Mouse (Mus musculus) hindbrain, embryonic 14.5 days (tissue): ENCODE data around the gene Cpm. TPM values are rescaled to one million over a fixed set of nuclear protein-coding genes. Genes with fewer than 3 reads are reported as not detected.
"Not testable (repeated sequence)": the region's sequence is repeated elsewhere in the genome, so short reads cannot be mapped to it uniquely, and the experiment has no call there.

Experiments
- ATAC-seq: fragments of 200-750 bp; cut with Nextera tagmentation; 2 replicates; pipeline ENCODE4 v1.8.0; 2017; ENCODE audit warnings: moderate number of reproducible peaks, mild to moderate bottlenecking, moderate TSS enrichment, moderate library complexity; ENCODE audit not compliant: low FRiP score
- DNase-seq: peaks from one replicate; pipeline ENCODE4 v3.0.0-alpha.2; 2015; ENCODE audit warnings: low spot score
- H3K27ac ChIP-seq: fragments of 300-500 bp; sonication (generic); 2 replicates; pipeline ENCODE4 v1.5.1; 2014; ENCODE audit warnings: mild to moderate bottlenecking, moderate library complexity
- H3K27me3 ChIP-seq: fragments of 300-500 bp; sonication (generic); 2 replicates; pipeline ENCODE4 v1.6.1; 2014; ENCODE audit warnings: mild to moderate bottlenecking, low read length, mixed read lengths; ENCODE audit not compliant: control insufficient read depth, insufficient read depth
- H3K36me3 ChIP-seq: fragments of 300-500 bp; sonication (generic); replicated peaks from 2 replicates; pipeline ENCODE4 v1.6.1; 2014; ENCODE audit not compliant: control insufficient read depth, insufficient read depth
- H3K4me1 ChIP-seq: fragments of 300-500 bp; sonication (generic); replicated peaks from 2 replicates; pipeline ENCODE4 v1.6.1; 2014; ENCODE audit warnings: antibody characterized with exemption, low read length, mixed read lengths; ENCODE audit not compliant: control insufficient read depth, insufficient read depth
- H3K4me2 ChIP-seq: fragments of 300-500 bp; sonication (generic); replicated peaks from 2 replicates; pipeline ENCODE4 v1.6.1; 2014; ENCODE audit warnings: mild to moderate bottlenecking, moderate library complexity
- H3K4me3 ChIP-seq: fragments of 300-500 bp; sonication (generic); replicated peaks from 2 replicates; pipeline ENCODE4 v1.5.1; 2014; ENCODE audit warnings: mild to moderate bottlenecking, low read length
- H3K9ac ChIP-seq: fragments of 300-500 bp; sonication (generic); 2 replicates; pipeline ENCODE4 v1.6.1; 2014
- H3K9me3 ChIP-seq: fragments of 300-500 bp; sonication (generic); 2 replicates; pipeline ENCODE4 v1.6.1; 2016; ENCODE audit warnings: low read length; ENCODE audit not compliant: control insufficient read depth
- WGBS: fragments of 180-500 bp; shearing (Covaris S2); extraction: QIAGEN DNeasy Blood & Tissue Kit; methylation state at CpG from one replicate; pipeline ENCODE4 v1.1.7; 2014; 5-methylcytosine and 5-hydroxymethylcytosine counted together
- polyA plus RNA-seq: library from polyadenylated mRNA; unstranded; fragments of >200 nt; fragmentation: Nextera tagmentation; extraction: Ambion mirVana; gene quantifications from 2 replicates; pipeline ENCODE4 v1.2.1, GENCODE M21; 2014

Cpm gene
- polyA plus RNA-seq, 1 experiment from 2014 or later = 3.0 TPM

- no peak overlapping the region for H3K4me3 ChIP-seq
- DNase-seq (no peak), ATAC-seq (no peak)
- H3K4me1 ChIP-seq = no peaks in the 10 kb centered on the region
- H3K9ac ChIP-seq = no peak overlapping the region
- no peak overlapping the region for H3K27ac ChIP-seq
- 88% methylated on average over 14 of the region's 14 CpGs for WGBS
- H3K27me3 ChIP-seq = no peaks in the 10 kb centered on the region
- H3K9me3 ChIP-seq = no peaks in the 10 kb centered on the region
- H3K4me2 ChIP-seq = no peak overlapping the region
- peaks cover 31% of the 10 kb centered on the region for H3K36me3 ChIP-seq
Measured at GRCm38 (mm10) chr10:117732962-117733592, 103.8 kb downstream of the Cpm start.

- H3K9me3 ChIP-seq, H3K27me3 ChIP-seq, DNase-seq, H3K4me1 ChIP-seq, H3K27ac ChIP-seq, H3K4me3 ChIP-seq, H3K9ac ChIP-seq, H3K4me2 ChIP-seq, ATAC-seq: not testable (repeated sequence)
- peaks cover 37% of the 10 kb centered on the region for H3K36me3 ChIP-seq
- WGBS = 93% methylated on average over 8 of the region's 8 CpGs
Measured at GRCm38 (mm10) chr10:117733626-117734025, 104.3 kb downstream of the Cpm start.

GRCm38 (mm10) chr10:117734104-117734852 is 105.0 kb downstream of the Cpm start:
- not testable (repeated sequence) for H3K27me3 ChIP-seq, H3K4me2 ChIP-seq, H3K9ac ChIP-seq, ATAC-seq, DNase-seq, H3K9me3 ChIP-seq, H3K4me3 ChIP-seq, H3K27ac ChIP-seq, H3K4me1 ChIP-seq
- WGBS = 90% methylated on average over 9 of the region's 10 CpGs
- peaks cover 43% of the 10 kb centered on the region for H3K36me3 ChIP-seq

- WGBS = 92% methylated on average over 11 of the region's 12 CpGs
- not testable (repeated sequence) for H3K4me3 ChIP-seq, H3K9ac ChIP-seq, H3K27me3 ChIP-seq, H3K4me2 ChIP-seq, H3K27ac ChIP-seq, H3K4me1 ChIP-seq, ATAC-seq, DNase-seq, H3K9me3 ChIP-seq
- H3K36me3 ChIP-seq = peaks cover 55% of the 10 kb centered on the region
Measured at GRCm38 (mm10) chr10:117735396-117735795, 106.1 kb downstream of the Cpm start.

- H3K36me3 ChIP-seq = peaks cover 66% of the 10 kb centered on the region
- H3K4me3 ChIP-seq = no peak overlapping the region
- H3K9ac ChIP-seq = no peak overlapping the region
- no peaks in the 10 kb centered on the region for H3K27me3 ChIP-seq
- H3K27ac ChIP-seq = no peak overlapping the region
- no peaks in the 10 kb centered on the region for H3K4me1 ChIP-seq
- H3K9me3 ChIP-seq = no peaks in the 10 kb centered on the region
- no peak overlapping the region for H3K4me2 ChIP-seq
- 96% methylated on average over 5 of the region's 5 CpGs for WGBS
- no peak for DNase-seq
- no peak for ATAC-seq
Measured at GRCm38 (mm10) chr10:117736573-117736972, 107.3 kb downstream of the Cpm start.

Other genes starting within 250 kb of the Cpm start
- gene Cpsf6, start 249.5 kb upstream of the Cpm start, polyA plus RNA-seq = 152 and 168 TPM in 2 replicates
- gene Mdm2, start 81.3 kb downstream of the Cpm start, polyA plus RNA-seq = 47.2 and 48.4 TPM in 2 replicates
- 24.8 and 28.9 TPM in 2 replicates for gene Slc35e3, start 116.9 kb downstream of the Cpm start, polyA plus RNA-seq
- gene Nup107, start 163.2 kb downstream of the Cpm start, polyA plus RNA-seq = 37.7 and 39.1 TPM in 2 replicates
- 181 and 195 TPM in 2 replicates for gene Rap1b, start 216.5 kb downstream of the Cpm start, polyA plus RNA-seq